Mouse (Mus musculus) heart, embryonic 15.5 days (tissue): ENCODE results near the gene Polr2g. TPM values are rescaled to one million over a fixed set of nuclear protein-coding genes. Genes with fewer than 3 reads are reported as not detected.

Experiments used
- ATAC-seq: fragments of 200-750 bp; cut with Nextera tagmentation; replicated peaks from 2 replicates; pipeline ENCODE4 v1.8.0; 2017; ENCODE audit warnings: low read depth, moderate TSS enrichment; ENCODE audit not compliant: insufficient number of reproducible peaks, insufficient read depth, low FRiP score
- H3K27ac ChIP-seq: fragments of 300-500 bp; sonication (generic); 2 replicates; pipeline ENCODE4 v1.5.1; 2015; ENCODE audit warnings: mild to moderate bottlenecking, inconsistent platforms
- H3K27me3 ChIP-seq: fragments of 300-500 bp; sonication (generic); 2 replicates; pipeline ENCODE4 v1.6.1; 2015; ENCODE audit warnings: inconsistent platforms
- H3K36me3 ChIP-seq: fragments of 300-500 bp; sonication (generic); 2 replicates; pipeline ENCODE4 v1.6.1; 2015; ENCODE audit warnings: mild to moderate bottlenecking, inconsistent platforms
- H3K4me1 ChIP-seq: fragments of 300-500 bp; sonication (generic); replicated peaks from 2 replicates; pipeline ENCODE4 v1.6.1; 2015; ENCODE audit warnings: inconsistent platforms
- H3K4me2 ChIP-seq: fragments of 300-500 bp; sonication (generic); 2 replicates; pipeline ENCODE4 v1.6.1; 2015; ENCODE audit warnings: inconsistent platforms, mild to moderate bottlenecking, moderate library complexity
- H3K4me3 ChIP-seq: fragments of 300-500 bp; sonication (generic); 2 replicates; pipeline ENCODE4 v1.5.1; 2015; ENCODE audit warnings: mild to moderate bottlenecking, inconsistent platforms
- H3K9ac ChIP-seq: fragments of 300-500 bp; sonication (generic); 2 replicates; pipeline ENCODE4 v1.6.1; 2015; ENCODE audit warnings: mild to moderate bottlenecking, inconsistent platforms
- H3K9me3 ChIP-seq: fragments of 300-500 bp; sonication (generic); replicated peaks from 2 replicates; pipeline ENCODE4 v1.6.1; 2016; ENCODE audit warnings: inconsistent platforms
- WGBS: fragments of 180-500 bp; shearing (Covaris S2); methylation state at CpG from one replicate; pipeline ENCODE4 v1.1.7; 2015; ENCODE audit warnings: mixed read lengths; 5-methylcytosine and 5-hydroxymethylcytosine counted together
- polyA plus RNA-seq: library from polyadenylated mRNA; unstranded; fragments of >200 nt; fragmentation: Nextera tagmentation; extraction: Ambion mirVana; gene quantifications from 2 replicates; pipeline ENCODE4 v1.2.1, GENCODE M21; 2015

Gene Polr2g
- polyA plus RNA-seq, 1 experiment from 2014 or later = 126 TPM

DNA sequence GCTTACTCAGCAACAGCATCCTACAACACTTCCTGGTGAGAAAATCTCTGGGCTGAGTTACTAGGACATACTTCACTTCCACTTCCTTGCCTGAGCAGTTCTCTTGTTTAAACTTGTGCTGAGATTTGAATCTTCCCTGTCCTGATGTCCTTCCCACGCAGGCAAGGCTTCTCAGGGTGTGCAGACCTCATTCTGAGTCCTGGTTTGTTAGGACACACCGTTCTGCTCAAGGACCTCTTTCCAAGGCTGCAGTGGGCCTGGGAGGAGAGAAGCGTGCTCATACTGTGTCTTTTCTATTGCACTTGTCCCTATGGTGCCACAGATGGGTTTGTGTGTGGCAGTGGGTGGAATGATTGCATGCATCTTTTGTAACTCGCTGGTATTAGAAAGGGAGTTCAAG, 34.6 kb upstream of the Polr2g start:
- H3K4me2 ChIP-seq = no peak overlapping the region
- no peaks in the 10 kb centered on the region for H3K9me3 ChIP-seq
- no peak overlapping the region for H3K27ac ChIP-seq
- H3K36me3 ChIP-seq = peaks cover 70% of the 10 kb centered on the region
- WGBS = 94% methylated on average over 4 of the region's 4 CpGs
- H3K4me1 ChIP-seq = peaks cover 2% of the 10 kb centered on the region
- no peaks in the 10 kb centered on the region for H3K27me3 ChIP-seq
- no peak for ATAC-seq
- no peak overlapping the region for H3K4me3 ChIP-seq
- H3K9ac ChIP-seq = no peak overlapping the region

DNA sequence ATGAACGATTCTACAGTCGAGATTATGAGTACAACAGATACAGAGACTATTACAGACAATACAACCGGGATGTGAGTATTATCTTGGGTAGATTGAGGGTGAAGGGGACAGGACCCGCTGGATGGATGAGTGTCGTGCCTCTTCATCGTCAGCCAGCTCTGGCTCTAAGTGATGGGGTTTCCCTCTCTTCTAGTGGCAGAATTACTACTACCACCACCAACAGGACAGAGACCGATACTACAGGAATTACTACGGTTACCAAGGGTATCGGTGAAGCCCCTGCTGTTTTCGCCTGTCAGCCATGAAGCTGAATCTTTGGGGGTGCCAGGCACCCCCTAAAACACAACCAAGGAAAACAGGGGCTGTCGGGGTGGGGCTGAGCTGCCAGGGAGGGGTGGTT, 32.9 kb upstream of the Polr2g start:
- no peak overlapping the region for H3K27ac ChIP-seq
- no peak for ATAC-seq
- H3K27me3 ChIP-seq = no peaks in the 10 kb centered on the region
- H3K9me3 ChIP-seq = no peaks in the 10 kb centered on the region
- 77% methylated on average over 11 of the region's 11 CpGs for WGBS
- no peak overlapping the region for H3K4me3 ChIP-seq
- H3K36me3 ChIP-seq = peaks cover 87% of the 10 kb centered on the region
- H3K9ac ChIP-seq = no peak overlapping the region
- no peaks in the 10 kb centered on the region for H3K4me1 ChIP-seq
- no peak overlapping the region for H3K4me2 ChIP-seq

DNA sequence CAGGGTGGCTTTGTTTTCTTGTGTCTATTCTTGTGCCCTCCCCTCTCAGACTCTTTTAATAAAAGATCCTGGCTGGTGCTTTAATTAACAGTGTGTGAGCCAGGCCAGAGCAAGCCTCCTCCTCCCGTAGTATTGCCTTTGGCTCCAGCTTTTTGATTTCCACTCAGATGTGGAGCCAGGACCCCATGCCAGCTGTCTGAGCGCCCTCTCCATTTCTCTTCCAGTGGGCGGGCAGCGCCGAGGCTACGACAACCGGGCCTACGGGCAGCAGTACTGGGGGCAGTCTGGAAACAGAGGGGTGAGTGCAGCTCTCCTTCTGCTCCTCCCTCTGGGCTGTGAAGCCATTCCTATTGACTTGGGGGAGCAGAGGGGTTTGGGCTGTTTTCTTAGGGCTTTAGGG, 32.3 kb upstream of the Polr2g start:
- 89% methylated on average over 8 of the region's 8 CpGs for WGBS
- no peak for ATAC-seq
- peaks cover 93% of the 10 kb centered on the region for H3K36me3 ChIP-seq
- H3K27ac ChIP-seq = no peak overlapping the region
- no peaks in the 10 kb centered on the region for H3K27me3 ChIP-seq
- no peak overlapping the region for H3K4me3 ChIP-seq
- H3K9ac ChIP-seq = no peak overlapping the region
- H3K9me3 ChIP-seq = no peaks in the 10 kb centered on the region
- no peaks in the 10 kb centered on the region for H3K4me1 ChIP-seq
- H3K4me2 ChIP-seq = no peak overlapping the region

DNA sequence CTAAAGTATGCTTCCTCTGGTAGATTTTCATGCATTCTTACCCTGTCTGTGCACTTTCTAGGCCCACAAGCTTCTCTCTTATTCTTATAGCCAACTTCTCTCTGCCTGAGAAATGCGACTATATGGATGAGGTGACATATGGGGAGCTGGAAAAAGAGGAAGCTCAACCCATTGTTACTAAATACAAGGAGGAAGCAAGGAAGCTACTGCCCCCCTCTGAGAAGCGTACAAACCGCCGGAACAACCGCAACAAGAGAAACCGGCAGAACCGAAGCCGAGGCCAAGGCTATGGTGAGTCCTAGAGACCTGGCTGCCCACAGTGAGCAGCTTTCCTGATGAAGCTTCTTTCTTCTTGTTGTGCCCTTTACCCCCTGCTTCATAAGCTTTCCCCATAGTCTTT, 31.3 kb upstream of the Polr2g start, which contains the start of gene AC129217.1:
Gene AC129217.1, plus strand, starts transcription at position 114 of the 400 bp plus-strand sequence.
- Histone ChIP-seq H3K27ac (no peak within 1 kb of the TSS), H3K4me3 (no peak within 1 kb of the TSS), H3K9ac (no peak within 1 kb of the TSS), H3K4me2 (no peak within 1 kb of the TSS), H3K9me3 (no peaks in the 10 kb centered on the region), H3K36me3 (peaks cover 99% of the 10 kb centered on the region), H3K27me3 (no peaks in the 10 kb centered on the region), H3K4me1 (no peaks in the 10 kb centered on the region)
- WGBS = 85% methylated on average over 8 of the region's 8 CpGs
- ATAC-seq = no peak

DNA sequence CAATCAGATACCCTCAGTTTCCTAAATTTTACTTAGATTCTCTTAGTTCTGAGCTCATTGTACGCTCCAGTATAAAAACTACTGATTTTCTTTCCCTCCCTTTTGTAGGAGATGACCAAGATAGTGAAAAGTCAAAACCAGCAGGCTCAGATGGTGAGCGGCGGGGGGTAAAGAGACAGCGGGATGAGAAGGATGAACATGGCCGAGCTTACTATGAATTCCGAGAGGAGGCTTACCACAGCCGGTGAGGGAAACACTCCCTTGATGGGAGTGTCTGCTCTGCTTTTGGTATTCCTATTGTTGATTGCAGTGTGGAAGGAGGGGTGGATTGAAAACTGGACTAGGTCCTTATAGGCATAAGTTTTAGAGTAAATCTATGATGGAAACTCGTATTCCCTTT, 24.3 kb upstream of the Polr2g start:
- Histone ChIP-seq H3K36me3 (peaks cover 49% of the 10 kb centered on the region), H3K9me3 (no peaks in the 10 kb centered on the region), H3K4me1 (peaks cover 25% of the 10 kb centered on the region), H3K4me3 (peak overlapping the region; percentile 20), H3K27me3 (no peaks in the 10 kb centered on the region), H3K9ac (peak overlapping the region; percentile 19; the same call in 1 of the 2 replicates), H3K27ac (no peak overlapping the region), H3K4me2 (peak overlapping the region; percentile 83)
- ATAC-seq = no peak
- 67% methylated on average over 8 of the region's 8 CpGs for WGBS

DNA sequence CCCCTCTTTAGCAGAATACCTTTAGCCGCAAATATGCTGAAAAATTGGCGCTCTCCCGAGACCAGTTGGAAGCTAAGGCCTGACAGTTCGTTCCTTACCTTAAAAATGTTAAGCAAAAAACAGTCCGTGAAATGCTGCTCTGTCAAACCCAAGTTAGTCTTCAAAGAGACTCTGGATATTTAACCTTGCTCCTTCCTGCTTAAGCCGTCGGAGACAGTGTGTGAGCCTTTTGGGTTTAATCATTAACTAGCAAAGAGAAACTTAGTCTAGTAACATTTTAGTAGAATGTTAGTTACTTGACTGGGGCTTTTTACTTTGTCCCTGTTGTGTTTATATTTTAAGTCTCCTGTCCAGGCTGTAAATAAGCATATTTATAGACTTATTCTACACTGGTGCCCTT, 22.8 kb upstream of the Polr2g start:
- H3K4me1 ChIP-seq = peaks cover 37% of the 10 kb centered on the region
- H3K4me2 ChIP-seq = peak overlapping the region; percentile 83
- H3K36me3 ChIP-seq = peaks cover 33% of the 10 kb centered on the region
- H3K27me3 ChIP-seq = no peaks in the 10 kb centered on the region
- peak overlapping the region; percentile 99 for H3K27ac ChIP-seq
- H3K9ac ChIP-seq = peak overlapping the region; percentile 95
- no peak for ATAC-seq
- H3K4me3 ChIP-seq = peak overlapping the region; percentile 91
- H3K9me3 ChIP-seq = no peaks in the 10 kb centered on the region
- WGBS = 0% methylated on average over 7 of the region's 7 CpGs

DNA sequence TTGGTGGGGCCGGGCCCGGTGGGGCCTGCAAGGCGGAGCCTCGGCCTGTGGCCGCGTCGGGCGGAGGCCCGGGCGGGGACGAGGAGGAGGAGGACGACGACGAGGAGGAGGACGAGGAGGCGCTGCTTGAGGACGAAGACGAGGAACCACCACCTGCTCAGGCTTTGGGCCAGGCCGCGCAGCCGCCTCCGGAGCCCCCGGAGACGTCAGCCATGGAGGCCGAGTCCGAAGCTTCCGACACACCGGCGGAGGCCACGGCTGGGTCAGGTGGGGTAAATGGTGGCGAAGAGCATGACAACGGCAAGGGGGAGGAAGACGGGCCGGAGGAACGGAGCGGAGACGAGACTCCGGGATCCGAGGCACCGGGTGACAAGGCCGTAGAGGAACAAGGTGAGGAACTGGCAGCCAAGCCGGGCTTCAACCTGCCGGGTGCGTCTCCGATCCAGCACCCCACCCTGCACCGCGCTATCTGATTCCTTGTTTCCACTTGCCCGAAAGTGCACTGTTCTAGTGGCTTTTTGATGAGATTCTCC, 22.1 kb upstream of the Polr2g start:
- no peaks in the 10 kb centered on the region for H3K27me3 ChIP-seq
- H3K4me1 ChIP-seq = peaks cover 37% of the 10 kb centered on the region
- H3K9me3 ChIP-seq = no peaks in the 10 kb centered on the region
- ATAC-seq = peak; percentile 8; the same call in 1 of the 2 replicates
- H3K4me3 ChIP-seq = peak overlapping the region; percentile 91
- peak overlapping the region; percentile 83 for H3K4me2 ChIP-seq
- H3K36me3 ChIP-seq = peaks cover 30% of the 10 kb centered on the region
- H3K9ac ChIP-seq = peak overlapping the region; percentile 95
- WGBS = under 1% methylated on average over 48 of the region's 48 CpGs
- H3K27ac ChIP-seq = peak overlapping the region; percentile 99

DNA sequence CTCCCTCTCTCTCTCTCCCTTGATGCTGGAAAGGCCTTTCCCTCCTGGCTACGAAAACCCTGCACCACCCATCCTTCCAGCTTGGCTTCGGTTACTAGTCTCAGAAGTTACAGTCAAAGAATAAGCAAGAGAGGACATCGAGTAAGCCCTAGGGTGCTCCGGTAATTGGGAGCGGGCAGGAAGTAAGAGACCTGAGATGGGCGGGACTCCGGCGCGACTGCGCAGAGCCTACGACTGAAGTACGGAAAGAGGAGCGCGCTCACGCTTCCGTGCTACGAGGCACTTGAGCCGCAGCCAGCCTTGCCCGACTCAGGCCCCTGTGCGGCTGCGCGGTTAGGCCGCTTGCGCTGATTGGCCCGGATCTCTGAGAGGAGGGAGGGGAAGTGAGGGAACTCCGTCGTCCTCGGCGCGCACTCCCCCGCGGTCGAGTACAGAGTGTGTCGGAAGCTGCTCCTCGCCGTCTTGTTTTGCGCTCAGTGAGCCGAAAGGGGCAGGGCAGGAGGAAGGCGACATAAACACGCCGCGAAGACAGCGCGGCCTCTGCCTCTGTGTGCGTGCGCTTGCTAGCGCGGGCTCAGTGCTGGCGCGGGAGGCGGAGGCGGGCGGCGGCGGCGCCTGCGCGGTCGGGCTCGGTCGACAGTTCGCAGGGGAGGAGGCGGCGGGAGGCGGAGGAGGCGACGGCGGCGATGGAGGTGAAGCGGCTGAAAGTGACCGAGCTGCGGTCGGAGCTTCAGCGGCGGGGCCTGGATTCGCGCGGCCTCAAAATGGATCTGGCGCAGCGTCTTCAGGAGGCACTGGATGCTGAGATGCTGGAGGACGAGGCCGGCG, 21.4 kb upstream of the Polr2g start, which contains the start of gene Hnrnpul2:
Gene Hnrnpul2, plus strand, starts transcription at position 415 of the 828 bp plus-strand sequence.
- H3K36me3 ChIP-seq = peaks cover 28% of the 10 kb centered on the region
- peak within 1 kb of the TSS; percentile 99 for H3K27ac ChIP-seq
- peak within 1 kb of the TSS; percentile 83 for H3K4me2 ChIP-seq
- H3K4me3 ChIP-seq = peak within 1 kb of the TSS; percentile 91
- H3K9me3 ChIP-seq = no peaks in the 10 kb centered on the region
- under 1% methylated on average over 81 of the region's 83 CpGs for WGBS
- H3K27me3 ChIP-seq = no peaks in the 10 kb centered on the region
- ATAC-seq = peak; percentile 95
- H3K9ac ChIP-seq = peak within 1 kb of the TSS; percentile 95
- H3K4me1 ChIP-seq = peaks cover 37% of the 10 kb centered on the region

DNA sequence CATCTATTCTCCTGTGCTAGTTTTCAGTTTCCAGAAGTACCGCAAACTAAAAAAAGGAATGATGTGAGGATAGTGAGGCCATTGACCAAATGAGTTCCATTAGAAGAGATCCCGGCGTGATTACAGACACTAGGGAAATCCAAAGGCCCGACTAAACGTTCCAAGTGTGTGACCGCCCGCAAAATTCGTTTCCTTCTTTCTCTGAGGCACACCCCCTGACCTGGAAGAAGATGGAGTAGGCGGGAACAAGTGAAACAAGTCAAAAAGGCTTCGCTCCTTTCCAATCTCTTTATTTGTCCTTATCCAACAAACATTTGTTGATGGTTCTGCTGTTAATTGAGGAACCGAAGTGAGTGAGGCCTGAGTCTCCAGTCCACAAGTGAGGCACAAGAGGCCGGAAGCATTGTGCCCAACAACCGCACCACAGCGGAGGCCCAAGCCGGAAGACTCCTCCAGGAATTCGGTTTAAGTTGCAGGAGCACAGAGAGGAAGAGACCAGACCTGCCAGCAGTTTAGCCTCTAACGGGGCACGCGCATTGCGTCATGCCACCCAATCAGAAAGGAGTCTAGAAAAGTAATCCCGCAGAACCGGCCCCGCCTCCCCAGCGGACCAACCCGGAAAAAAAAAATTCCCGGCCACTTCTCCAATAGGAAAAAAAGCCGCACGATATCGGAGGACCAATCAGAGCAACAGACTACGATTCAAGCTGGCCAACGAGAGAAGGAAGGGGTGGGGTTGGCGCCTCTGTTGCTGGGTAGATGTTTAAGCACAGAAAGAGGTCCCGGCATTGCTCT, 20.6 kb upstream of the Polr2g start, which contains the start of gene Ttc9c:
Gene Ttc9c, minus strand, starts transcription at position 533 of the 795 bp plus-strand sequence.
- H3K9me3 ChIP-seq = no peaks in the 10 kb centered on the region
- under 1% methylated on average over 33 of the region's 33 CpGs for WGBS
- peak within 1 kb of the TSS; percentile 95 for H3K9ac ChIP-seq
- peak within 1 kb of the TSS; percentile 83 for H3K4me2 ChIP-seq
- H3K4me1 ChIP-seq = peaks cover 37% of the 10 kb centered on the region
- peak; percentile 89 for ATAC-seq
- H3K4me3 ChIP-seq = peak within 1 kb of the TSS; percentile 91
- H3K27ac ChIP-seq = peak within 1 kb of the TSS; percentile 99
- peaks cover 20% of the 10 kb centered on the region for H3K36me3 ChIP-seq
- no peaks in the 10 kb centered on the region for H3K27me3 ChIP-seq

DNA sequence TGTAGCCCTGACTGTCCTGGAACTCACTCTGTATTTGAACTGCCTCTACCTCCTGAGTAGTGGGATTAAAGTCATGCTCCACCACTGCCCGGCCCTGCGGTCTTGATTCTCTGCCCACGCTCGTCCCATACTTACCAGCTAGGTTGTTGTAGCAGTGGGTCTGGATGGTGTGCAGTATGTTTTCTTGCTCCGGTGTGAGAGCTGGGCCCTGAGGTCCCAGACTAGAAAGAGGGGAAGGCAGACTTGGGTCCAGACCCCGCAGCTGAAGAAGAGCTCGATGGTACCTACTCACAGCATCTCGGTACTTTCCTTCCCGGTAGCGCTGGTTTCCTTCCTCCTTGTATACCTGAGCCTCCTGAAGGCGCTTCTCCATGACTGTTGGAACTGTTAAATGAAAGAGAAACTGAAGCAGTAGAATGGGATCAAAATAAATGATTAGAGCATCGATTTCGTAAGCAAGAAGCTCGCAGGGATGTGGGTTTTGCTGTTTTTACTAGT, 20.0 kb upstream of the Polr2g start:
- peak overlapping the region; percentile 83 for H3K4me2 ChIP-seq
- 18% methylated on average over 14 of the region's 14 CpGs for WGBS
- no peaks in the 10 kb centered on the region for H3K27me3 ChIP-seq
- H3K9me3 ChIP-seq = no peaks in the 10 kb centered on the region
- peak overlapping the region; percentile 99 for H3K27ac ChIP-seq
- peaks cover 37% of the 10 kb centered on the region for H3K4me1 ChIP-seq
- H3K36me3 ChIP-seq = peaks cover 19% of the 10 kb centered on the region
- ATAC-seq = no peak
- peak overlapping the region; percentile 91 for H3K4me3 ChIP-seq
- H3K9ac ChIP-seq = peak overlapping the region; percentile 65

DNA sequence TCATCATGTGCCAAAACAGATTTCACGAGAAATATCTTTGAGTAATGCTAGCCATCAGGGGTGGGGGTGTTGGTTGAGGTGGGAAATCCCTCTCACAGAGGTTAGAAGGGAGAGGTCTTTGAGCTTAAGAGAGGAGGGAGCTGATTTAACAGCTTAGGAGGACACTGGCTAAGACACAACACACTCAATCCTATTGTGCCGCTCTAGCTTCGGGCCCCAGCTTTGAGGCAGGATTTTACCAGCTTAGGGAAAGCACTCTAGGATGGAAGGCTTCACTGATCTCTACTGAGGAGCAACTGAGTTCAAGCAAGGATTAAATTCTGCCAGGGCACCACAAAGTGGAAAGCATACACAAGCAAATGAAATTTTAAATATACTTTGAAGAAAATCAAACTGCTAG, 18.6 kb upstream of the Polr2g start:
- Histone ChIP-seq H3K4me2 (peak overlapping the region; percentile 1; the same call in 1 of the 2 replicates), H3K9me3 (no peaks in the 10 kb centered on the region), H3K4me3 (no peak overlapping the region), H3K4me1 (peaks cover 23% of the 10 kb centered on the region), H3K9ac (no peak overlapping the region), H3K27ac (no peak overlapping the region), H3K36me3 (peaks cover 24% of the 10 kb centered on the region), H3K27me3 (no peaks in the 10 kb centered on the region)
- no peak for ATAC-seq
- 75% methylated on average over 3 of the region's 3 CpGs for WGBS
